Mouse (Mus musculus): Measurements from ENCODE around the gene Lmf1. TPM values are rescaled to one million over a fixed set of nuclear protein-coding genes. Genes with fewer than 3 reads are reported as not detected.

The Lmf1 gene
- polyA plus RNA-seq, 2 experiments, result 20.3 to 26.9 TPM

DNA sequence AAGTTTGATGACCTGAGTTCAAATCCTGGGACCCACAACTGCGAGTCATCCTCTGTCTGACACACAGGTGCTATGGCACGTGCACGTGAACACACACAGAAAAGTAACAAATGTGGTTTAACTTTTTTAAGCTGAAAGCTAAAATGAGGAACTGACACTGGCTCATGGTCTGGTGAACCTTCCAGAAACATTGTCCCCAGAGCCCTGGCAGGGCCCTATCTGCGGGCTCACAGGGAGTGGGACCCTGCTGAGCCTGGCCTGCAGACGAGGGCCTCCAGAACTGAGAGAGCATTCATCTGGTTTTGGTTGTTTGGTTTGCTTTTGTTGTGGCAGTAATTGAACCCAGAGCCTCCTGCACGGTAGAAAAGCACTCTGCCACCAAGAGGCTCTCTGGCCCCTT lies 99.1 kb downstream of the Lmf1 start:
- H3K4me2 ChIP-seq (replicated peaks; ENCODE audit: low read depth, low read length, severe bottlenecking), result no peak overlapping the region
- TF ChIP-seq POLR2A (IDR thresholded peaks at IDR 0.05; ENCODE audit: borderline replicate concordance, extremely low read depth, insufficient read depth, insufficient read length), result no peak
- no peak for DNase-seq (ENCODE audit: low spot score)
- no peaks in the 10 kb centered on the region for H3K27me3 ChIP-seq (ENCODE audit: control insufficient read depth, insufficient read depth, low read length)
- WGBS, result 60% methylated on average over 6 of the region's 6 CpGs
- ATAC-seq (ENCODE audit: low FRiP score, low read depth), result no peak
- no peaks in the 10 kb centered on the region for H3K4me1 ChIP-seq (ENCODE audit: control insufficient read depth, insufficient read depth, low read length)
- no peaks in the 10 kb centered on the region for H3K36me3 ChIP-seq (ENCODE audit: control insufficient read depth, insufficient read depth, low read length)
- no peak overlapping the region for H3K9ac ChIP-seq (ENCODE audit: low read depth, low read length, severe bottlenecking)
- no peak overlapping the region for H3K27ac ChIP-seq (replicated peaks; ENCODE audit: low read depth, low read length)
- no peaks in the 10 kb centered on the region for H3K9me3 ChIP-seq (ENCODE audit: control insufficient read depth, low read length)
- H3K4me3 ChIP-seq (replicated peaks; ENCODE audit: low read length), result no peak overlapping the region

DNA sequence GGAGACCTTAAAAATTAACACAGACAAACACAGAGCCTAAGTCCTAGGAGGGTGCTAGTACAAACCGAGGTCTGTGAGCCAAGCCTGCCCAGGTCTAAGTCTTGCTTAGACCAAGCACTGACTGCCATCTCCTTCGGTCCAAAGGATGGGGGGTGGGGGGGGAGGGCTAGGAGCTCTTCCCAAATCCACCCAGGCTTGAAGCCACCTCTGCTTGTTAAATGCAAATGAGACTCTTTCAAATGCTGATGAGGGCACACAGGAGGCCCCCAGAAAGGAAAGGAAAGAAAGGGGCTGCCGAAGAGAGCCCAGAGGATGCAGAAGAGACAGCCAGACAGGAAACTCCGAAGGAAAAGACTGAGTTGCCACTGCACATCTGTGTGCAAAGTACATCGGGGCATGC lies 100.9 kb downstream of the Lmf1 start:
- H3K4me3 ChIP-seq (replicated peaks; ENCODE audit: low read length), result no peak overlapping the region
- H3K36me3 ChIP-seq (ENCODE audit: control insufficient read depth, insufficient read depth, low read length), result no peaks in the 10 kb centered on the region
- 9% methylated on average over 5 of the region's 5 CpGs for WGBS
- no peak overlapping the region for H3K9ac ChIP-seq (ENCODE audit: low read depth, low read length, severe bottlenecking)
- no peak overlapping the region for H3K4me2 ChIP-seq (replicated peaks; ENCODE audit: low read depth, low read length, severe bottlenecking)
- no peaks in the 10 kb centered on the region for H3K9me3 ChIP-seq (ENCODE audit: control insufficient read depth, low read length)
- H3K27me3 ChIP-seq (ENCODE audit: control insufficient read depth, insufficient read depth, low read length), result no peaks in the 10 kb centered on the region
- H3K27ac ChIP-seq (replicated peaks; ENCODE audit: low read depth, low read length), result no peak overlapping the region
- H3K4me1 ChIP-seq (ENCODE audit: control insufficient read depth, insufficient read depth, low read length), result no peaks in the 10 kb centered on the region
- DNase-seq (ENCODE audit: low spot score), result no peak
- no peak for TF ChIP-seq POLR2A (IDR thresholded peaks at IDR 0.05; ENCODE audit: borderline replicate concordance, extremely low read depth, insufficient read depth, insufficient read length)
- ATAC-seq (ENCODE audit: low FRiP score, low read depth), result no peak

DNA sequence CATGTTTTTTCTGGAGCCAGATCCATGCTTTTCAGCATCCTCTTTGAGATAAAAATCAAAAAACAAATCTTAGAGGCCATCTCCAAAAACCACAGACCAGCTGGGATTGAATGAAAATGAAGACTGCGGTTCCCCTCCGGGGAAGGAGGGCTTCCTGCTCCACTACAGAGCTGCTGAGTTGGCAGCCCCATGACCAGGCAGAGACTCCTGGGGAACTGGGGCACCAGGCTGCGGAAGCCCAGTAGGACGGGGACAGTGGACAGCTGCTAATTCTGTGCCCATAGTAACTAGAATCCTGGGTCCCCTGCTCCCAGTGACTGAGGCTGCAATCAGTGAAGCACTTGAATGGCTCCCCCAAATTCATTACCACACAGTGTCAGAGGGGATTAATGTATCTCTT lies 102.8 kb downstream of the Lmf1 start:
- no peak for ATAC-seq (ENCODE audit: low FRiP score, low read depth)
- H3K27ac ChIP-seq (replicated peaks; ENCODE audit: low read depth, low read length), result no peak overlapping the region
- no peak for TF ChIP-seq POLR2A (IDR thresholded peaks at IDR 0.05; ENCODE audit: borderline replicate concordance, extremely low read depth, insufficient read depth, insufficient read length)
- no peaks in the 10 kb centered on the region for H3K9me3 ChIP-seq (ENCODE audit: control insufficient read depth, low read length)
- 81% methylated on average over 4 of the region's 4 CpGs for WGBS
- no peak overlapping the region for H3K4me3 ChIP-seq (replicated peaks; ENCODE audit: low read length)
- no peak for DNase-seq (ENCODE audit: low spot score)
- H3K4me1 ChIP-seq (ENCODE audit: control insufficient read depth, insufficient read depth, low read length), result no peaks in the 10 kb centered on the region
- H3K27me3 ChIP-seq (ENCODE audit: control insufficient read depth, insufficient read depth, low read length), result no peaks in the 10 kb centered on the region
- no peaks in the 10 kb centered on the region for H3K36me3 ChIP-seq (ENCODE audit: control insufficient read depth, insufficient read depth, low read length)
- H3K9ac ChIP-seq (ENCODE audit: low read depth, low read length, severe bottlenecking), result no peak overlapping the region
- H3K4me2 ChIP-seq (replicated peaks; ENCODE audit: low read depth, low read length, severe bottlenecking), result no peak overlapping the region

DNA sequence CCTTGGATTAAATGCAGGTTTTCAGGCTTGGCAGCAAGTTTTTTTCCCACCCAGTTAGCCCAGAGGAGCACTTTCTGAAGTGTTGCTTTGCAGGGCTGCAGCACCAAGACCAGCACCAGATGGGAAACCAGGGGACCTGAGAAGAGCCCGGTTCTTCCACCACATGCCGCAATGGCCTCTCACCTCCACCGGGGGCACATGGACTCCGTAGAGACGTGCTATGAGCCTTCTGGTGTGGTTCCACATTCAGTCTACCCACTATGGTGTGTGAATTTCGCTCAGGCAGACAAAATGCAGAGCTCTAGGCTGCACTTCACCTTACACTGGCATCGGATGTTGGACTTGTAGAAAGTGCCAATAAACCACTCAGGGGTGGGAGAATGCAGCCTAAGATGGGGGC lies 107.4 kb downstream of the Lmf1 start:
- Histone ChIP-seq H3K27me3 (ENCODE audit: control insufficient read depth, insufficient read depth, low read length) (0 out of 2 replicates have a peak, but pooled peaks cover 5% of the 10 kb centered on the region), H3K4me1 (ENCODE audit: control insufficient read depth, insufficient read depth, low read length) (peaks cover 6% of the 10 kb centered on the region), H3K36me3 (ENCODE audit: control insufficient read depth, insufficient read depth, low read length) (no peaks in the 10 kb centered on the region), H3K27ac (replicated peaks; ENCODE audit: low read depth, low read length) (no peak overlapping the region), H3K4me2 (replicated peaks; ENCODE audit: low read depth, low read length, severe bottlenecking) (no peak overlapping the region), H3K9me3 (ENCODE audit: control insufficient read depth, low read length) (no peaks in the 10 kb centered on the region), H3K4me3 (replicated peaks; ENCODE audit: low read length) (no peak overlapping the region), H3K9ac (ENCODE audit: low read depth, low read length, severe bottlenecking) (no peak overlapping the region)
- no peak for DNase-seq (ENCODE audit: low spot score)
- no peak for ATAC-seq (ENCODE audit: low FRiP score, low read depth)
- TF ChIP-seq POLR2A (IDR thresholded peaks at IDR 0.05; ENCODE audit: borderline replicate concordance, extremely low read depth, insufficient read depth, insufficient read length), result no peak
- 40% methylated on average over 7 of the region's 7 CpGs for WGBS

DNA sequence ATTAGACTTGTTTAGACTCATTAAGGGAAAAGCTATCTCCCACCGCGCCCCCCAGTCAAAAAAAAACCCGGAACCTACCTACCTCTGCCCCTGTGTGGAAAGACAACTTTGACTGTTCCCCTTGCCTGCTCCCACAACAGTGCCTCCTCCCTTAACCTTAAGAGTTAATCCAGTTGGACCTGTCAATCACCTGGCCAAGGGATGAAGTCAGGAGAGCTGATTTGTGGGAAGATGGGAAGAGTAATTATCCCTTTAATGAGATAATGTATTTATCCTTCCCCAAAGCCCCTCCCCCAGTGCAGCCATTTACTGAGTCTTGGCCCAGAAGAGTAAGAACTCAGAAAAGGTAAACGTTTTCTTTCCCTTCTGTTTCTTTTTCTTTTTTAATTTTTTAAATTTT lies 110.0 kb downstream of the Lmf1 start:
- 0 out of 2 replicates have a peak, but pooled peaks cover 5% of the 10 kb centered on the region for H3K27me3 ChIP-seq (ENCODE audit: control insufficient read depth, insufficient read depth, low read length)
- DNase-seq (ENCODE audit: low spot score), result no peak
- WGBS, result 86% methylated on average over 4 of the region's 4 CpGs
- H3K36me3 ChIP-seq (ENCODE audit: control insufficient read depth, insufficient read depth, low read length), result no peaks in the 10 kb centered on the region
- no peak overlapping the region for H3K4me3 ChIP-seq (replicated peaks; ENCODE audit: low read length)
- no peak for TF ChIP-seq POLR2A (IDR thresholded peaks at IDR 0.05; ENCODE audit: borderline replicate concordance, extremely low read depth, insufficient read depth, insufficient read length)
- H3K9me3 ChIP-seq (ENCODE audit: control insufficient read depth, low read length), result no peaks in the 10 kb centered on the region
- H3K9ac ChIP-seq (ENCODE audit: low read depth, low read length, severe bottlenecking), result no peak overlapping the region
- no peak for ATAC-seq (ENCODE audit: low FRiP score, low read depth)
- H3K27ac ChIP-seq (replicated peaks; ENCODE audit: low read depth, low read length), result no peak overlapping the region
- H3K4me1 ChIP-seq (ENCODE audit: control insufficient read depth, insufficient read depth, low read length), result peaks cover 6% of the 10 kb centered on the region
- no peak overlapping the region for H3K4me2 ChIP-seq (replicated peaks; ENCODE audit: low read depth, low read length, severe bottlenecking)

DNA sequence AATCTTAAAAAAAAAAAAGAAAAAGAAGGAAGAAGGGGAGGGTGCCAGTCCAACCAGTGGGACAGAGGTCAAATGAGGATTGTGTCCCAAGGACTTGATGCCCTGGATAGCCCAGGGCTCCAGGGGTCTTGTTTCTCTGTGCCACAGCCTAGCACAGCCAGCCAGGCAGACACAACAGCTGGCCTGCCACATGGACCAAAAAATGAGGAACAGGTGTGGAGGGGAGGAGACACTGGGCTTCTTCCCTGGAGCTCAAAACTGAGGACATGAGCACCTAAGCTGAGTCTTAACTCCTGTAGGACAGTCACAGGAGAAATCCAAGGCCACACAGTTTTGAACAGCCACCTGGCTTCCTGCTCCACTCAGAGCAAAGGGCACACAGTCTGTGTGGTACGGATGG lies 117.4 kb downstream of the Lmf1 start:
- no peak overlapping the region for H3K4me3 ChIP-seq (replicated peaks; ENCODE audit: low read length)
- H3K9me3 ChIP-seq (ENCODE audit: control insufficient read depth, low read length), result no peaks in the 10 kb centered on the region
- no peak overlapping the region for H3K27ac ChIP-seq (replicated peaks; ENCODE audit: low read depth, low read length)
- no peak for TF ChIP-seq POLR2A (IDR thresholded peaks at IDR 0.05; ENCODE audit: borderline replicate concordance, extremely low read depth, insufficient read depth, insufficient read length)
- ATAC-seq (ENCODE audit: low FRiP score, low read depth) (no peak), DNase-seq (ENCODE audit: low spot score) (no peak)
- 27% methylated on average over 1 of the region's 1 CpGs for WGBS
- H3K4me2 ChIP-seq (replicated peaks; ENCODE audit: low read depth, low read length, severe bottlenecking), result no peak overlapping the region
- H3K9ac ChIP-seq (ENCODE audit: low read depth, low read length, severe bottlenecking), result no peak overlapping the region
- H3K4me1 ChIP-seq (ENCODE audit: control insufficient read depth, insufficient read depth, low read length), result 0 out of 2 replicates have a peak, but pooled peaks cover 4% of the 10 kb centered on the region
- no peaks in the 10 kb centered on the region for H3K36me3 ChIP-seq (ENCODE audit: control insufficient read depth, insufficient read depth, low read length)
- no peaks in the 10 kb centered on the region for H3K27me3 ChIP-seq (ENCODE audit: control insufficient read depth, insufficient read depth, low read length)

Data from limb, embryonic 14.5 days (tissue).